Mouse (Mus musculus): Measurements from ENCODE around the gene Eif2b4. TPM values are rescaled to one million over a fixed set of nuclear protein-coding genes. Genes with fewer than 3 reads are reported as not detected.
A peak's percentile ranks its signal among the peaks of the same experiment; 100 is the strongest.

Gene Eif2b4
- polyA plus RNA-seq, 1 experiment, result 46.8 TPM

GRCm38 (mm10) chr5:31181183-31181770, 12.0 kb downstream of the Eif2b4 start:
- TF ChIP-seq MYOD1 (IDR thresholded peaks at IDR 0.05; ENCODE audit: control insufficient read depth, insufficient read length, low read depth), result no peak
- TF ChIP-seq USF1 (IDR thresholded peaks at IDR 0.05; ENCODE audit: low read depth), result no peak
- TF ChIP-seq FOSL1 (IDR thresholded peaks at IDR 0.05; ENCODE audit: insufficient read depth, low read length, poor library complexity, severe bottlenecking), result no peak
- no peak for TF ChIP-seq MAX (IDR thresholded peaks at IDR 0.05)
- TF ChIP-seq MYOG (IDR thresholded peaks at IDR 0.05; ENCODE audit: control insufficient read depth, extremely low read depth, insufficient read length), result no peak
- no peak for TF ChIP-seq CEBPB (IDR thresholded peaks at IDR 0.05; ENCODE audit: low read depth)
- TF ChIP-seq CTCF (IDR thresholded peaks at IDR 0.05; ENCODE audit: control insufficient read depth, insufficient read depth, insufficient read length), result no peak
- H3K79me3 ChIP-seq (ENCODE audit: low read depth), result peaks cover 42% of the 10 kb centered on the region
- no peak overlapping the region for H3ac ChIP-seq (ENCODE audit: control insufficient read depth, insufficient read length, low read depth)
- H3K36me3 ChIP-seq (ENCODE audit: control insufficient read depth, insufficient read depth), result peaks cover 7% of the 10 kb centered on the region
- no peaks in the 10 kb centered on the region for H3K27me3 ChIP-seq (ENCODE audit: control insufficient read depth, insufficient read depth, insufficient read length)
- peaks cover 50% of the 10 kb centered on the region for H3K79me2 ChIP-seq (ENCODE audit: control insufficient read depth, insufficient read depth)
- no peak overlapping the region for H3K4me3 ChIP-seq (ENCODE audit: insufficient read depth, poor library complexity, severe bottlenecking)

DNA sequence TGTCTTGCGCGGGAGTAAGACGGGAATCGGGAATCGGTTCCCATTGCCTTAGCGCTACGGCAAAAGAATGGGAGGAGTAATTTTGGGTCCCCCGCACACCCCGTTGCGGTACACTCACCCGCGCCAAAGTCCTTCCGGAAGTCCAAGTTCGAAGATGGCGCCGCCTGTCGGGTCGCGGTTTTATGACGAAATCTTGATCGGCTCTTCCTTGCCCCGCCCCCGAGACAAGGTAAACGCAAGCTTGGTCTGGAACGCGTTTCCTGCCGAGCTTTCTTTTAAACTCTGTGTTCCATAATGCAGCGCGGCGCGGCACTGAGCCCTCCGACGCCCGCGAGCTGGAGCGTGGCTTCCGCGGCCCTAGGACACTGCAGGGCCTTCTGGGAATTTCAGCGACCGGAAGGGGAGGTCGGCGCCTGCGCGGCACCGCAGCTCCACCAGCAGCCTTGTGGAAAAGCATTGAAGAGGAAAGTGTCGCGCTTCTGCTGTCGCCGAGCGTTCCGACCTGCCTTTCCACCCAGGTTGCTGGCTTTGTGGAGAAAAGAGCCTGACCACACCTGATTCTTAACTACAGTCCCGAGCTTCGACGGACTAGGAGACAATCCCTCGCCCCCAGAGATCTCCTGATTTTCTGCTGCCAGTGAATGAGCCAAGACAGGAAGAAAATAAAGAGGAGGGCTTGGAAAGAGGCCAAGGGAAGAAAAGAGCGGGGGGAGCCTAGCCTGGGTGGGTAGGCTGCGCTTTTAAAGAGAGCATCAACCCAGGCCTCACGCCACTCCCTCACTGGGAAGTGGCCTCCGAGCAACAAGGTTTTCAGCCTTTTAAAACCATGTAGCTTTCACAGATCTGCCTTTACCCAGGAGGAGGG, 13.2 kb downstream of the Eif2b4 start, which contains the start of the genes Gm29609 and Gtf3c2:
Gene Gm29609 (minus strand): TSS at position 146 of the 865 bp plus-strand sequence.
Gene Gtf3c2 (minus strand): TSS at position 379 of the 865 bp plus-strand sequence.
- peaks cover 53% of the 10 kb centered on the region for H3K79me3 ChIP-seq (ENCODE audit: low read depth)
- peaks cover 63% of the 10 kb centered on the region for H3K79me2 ChIP-seq (ENCODE audit: control insufficient read depth, insufficient read depth)

DNA sequence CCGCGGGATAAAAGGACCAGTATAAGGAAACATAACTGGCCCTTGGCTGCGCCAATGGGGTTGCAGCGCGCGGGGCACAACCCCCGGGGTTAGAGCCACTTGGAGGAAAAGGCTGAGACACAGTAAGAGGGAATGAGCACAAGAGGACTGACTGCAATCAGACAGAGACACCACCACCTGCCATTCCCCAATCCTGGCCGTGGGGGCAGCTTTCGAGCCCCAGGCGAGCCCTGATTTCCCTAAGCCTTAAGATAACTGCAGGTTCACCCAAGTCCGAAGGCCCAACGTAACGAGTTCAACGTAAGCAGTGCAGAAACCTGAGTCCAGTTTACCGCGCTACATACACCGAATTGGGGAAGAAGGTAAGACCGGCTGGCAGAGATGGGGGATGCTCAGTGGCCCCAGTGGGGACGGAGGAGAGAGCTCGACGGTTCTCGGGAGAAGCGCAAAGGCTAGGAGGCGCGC, 13.9 kb downstream of the Eif2b4 start:
- peak overlapping the region; percentile 67 for H3ac ChIP-seq (ENCODE audit: control insufficient read depth, insufficient read length, low read depth)
- H3K4me3 ChIP-seq (ENCODE audit: insufficient read depth, poor library complexity, severe bottlenecking), result peak overlapping the region; percentile 98
- peaks cover 60% of the 10 kb centered on the region for H3K79me3 ChIP-seq (ENCODE audit: low read depth)
- TF ChIP-seq CEBPB (IDR thresholded peaks at IDR 0.05; ENCODE audit: low read depth) (no peak), CTCF (IDR thresholded peaks at IDR 0.05; ENCODE audit: control insufficient read depth, insufficient read depth, insufficient read length) (no peak), MAX (IDR thresholded peaks at IDR 0.05) (no peak), MYOG (IDR thresholded peaks at IDR 0.05; ENCODE audit: control insufficient read depth, extremely low read depth, insufficient read length) (no peak), FOSL1 (IDR thresholded peaks at IDR 0.05; ENCODE audit: insufficient read depth, low read length, poor library complexity, severe bottlenecking) (no peak), USF1 (IDR thresholded peaks at IDR 0.05; ENCODE audit: low read depth) (no peak), MYOD1 (IDR thresholded peaks at IDR 0.05; ENCODE audit: control insufficient read depth, insufficient read length, low read depth) (no peak)
- H3K36me3 ChIP-seq (ENCODE audit: control insufficient read depth, insufficient read depth), result peaks cover 17% of the 10 kb centered on the region
- peaks cover 69% of the 10 kb centered on the region for H3K79me2 ChIP-seq (ENCODE audit: control insufficient read depth, insufficient read depth)
- no peaks in the 10 kb centered on the region for H3K27me3 ChIP-seq (ENCODE audit: control insufficient read depth, insufficient read depth, insufficient read length)

More for the DNA sequence above, 13.2 kb downstream of the Eif2b4 start, which contains the start of the genes Gm29609 and Gtf3c2:
- Histone ChIP-seq H3K36me3 (ENCODE audit: control insufficient read depth, insufficient read depth) (peaks cover 11% of the 10 kb centered on the region), H3ac (ENCODE audit: control insufficient read depth, insufficient read length, low read depth) (peak within 1 kb of the TSS; percentile 67), H3K27me3 (ENCODE audit: control insufficient read depth, insufficient read depth, insufficient read length) (no peaks in the 10 kb centered on the region), H3K4me3 (ENCODE audit: insufficient read depth, poor library complexity, severe bottlenecking) (peak within 1 kb of the TSS; percentile 98)
- TF ChIP-seq MAX (IDR thresholded peaks at IDR 0.05) (no peak), FOSL1 (IDR thresholded peaks at IDR 0.05; ENCODE audit: insufficient read depth, low read length, poor library complexity, severe bottlenecking) (no peak), USF1 (IDR thresholded peaks at IDR 0.05; ENCODE audit: low read depth) (no peak), MYOD1 (IDR thresholded peaks at IDR 0.05; ENCODE audit: control insufficient read depth, insufficient read length, low read depth) (no peak), CEBPB (IDR thresholded peaks at IDR 0.05; ENCODE audit: low read depth) (no peak), CTCF (IDR thresholded peaks at IDR 0.05; ENCODE audit: control insufficient read depth, insufficient read depth, insufficient read length) (no peak), MYOG (IDR thresholded peaks at IDR 0.05; ENCODE audit: control insufficient read depth, extremely low read depth, insufficient read length) (no peak)

DNA sequence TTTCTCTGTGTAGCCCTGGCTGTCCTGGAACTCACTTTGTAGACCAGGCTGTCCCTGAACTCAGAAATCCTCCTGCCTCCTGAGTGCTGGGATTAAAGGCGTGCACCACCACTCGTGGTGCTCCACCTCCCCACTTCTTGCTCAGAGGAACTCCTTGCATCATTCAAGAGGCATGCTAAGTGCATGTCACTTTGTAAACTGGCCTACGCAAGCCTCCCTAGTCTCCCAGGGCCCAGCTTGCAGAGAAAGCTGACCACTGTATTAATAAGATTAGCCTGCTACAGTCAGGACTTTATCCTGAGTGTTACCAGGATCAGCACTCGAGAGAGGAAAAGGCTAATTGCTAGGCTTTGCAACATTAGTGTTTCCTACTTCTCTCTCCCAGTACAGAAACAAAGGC, 24.6 kb downstream of the Eif2b4 start:
- no peak overlapping the region for H3K4me3 ChIP-seq (ENCODE audit: insufficient read depth, poor library complexity, severe bottlenecking)
- no peaks in the 10 kb centered on the region for H3K79me3 ChIP-seq (ENCODE audit: low read depth)
- TF ChIP-seq MAX (IDR thresholded peaks at IDR 0.05) (no peak), CTCF (IDR thresholded peaks at IDR 0.05; ENCODE audit: control insufficient read depth, insufficient read depth, insufficient read length) (no peak), MYOD1 (IDR thresholded peaks at IDR 0.05; ENCODE audit: control insufficient read depth, insufficient read length, low read depth) (no peak), FOSL1 (IDR thresholded peaks at IDR 0.05; ENCODE audit: insufficient read depth, low read length, poor library complexity, severe bottlenecking) (no peak), MYOG (IDR thresholded peaks at IDR 0.05; ENCODE audit: control insufficient read depth, extremely low read depth, insufficient read length) (no peak), USF1 (IDR thresholded peaks at IDR 0.05; ENCODE audit: low read depth) (no peak), CEBPB (IDR thresholded peaks at IDR 0.05; ENCODE audit: low read depth) (no peak)
- H3ac ChIP-seq (ENCODE audit: control insufficient read depth, insufficient read length, low read depth), result no peak overlapping the region
- H3K27me3 ChIP-seq (ENCODE audit: control insufficient read depth, insufficient read depth, insufficient read length), result no peaks in the 10 kb centered on the region
- H3K79me2 ChIP-seq (ENCODE audit: control insufficient read depth, insufficient read depth), result peaks cover under 1% of the 10 kb centered on the region
- H3K36me3 ChIP-seq (ENCODE audit: control insufficient read depth, insufficient read depth), result peaks cover 93% of the 10 kb centered on the region

GRCm38 (mm10) chr5:31164878-31165277, 28.4 kb downstream of the Eif2b4 start:
- Histone ChIP-seq H3K79me3 (ENCODE audit: low read depth) (no peaks in the 10 kb centered on the region), H3ac (ENCODE audit: control insufficient read depth, insufficient read length, low read depth) (no peak overlapping the region), H3K36me3 (ENCODE audit: control insufficient read depth, insufficient read depth) (peaks cover 93% of the 10 kb centered on the region), H3K27me3 (ENCODE audit: control insufficient read depth, insufficient read depth, insufficient read length) (no peaks in the 10 kb centered on the region), H3K4me3 (ENCODE audit: insufficient read depth, poor library complexity, severe bottlenecking) (no peak overlapping the region), H3K79me2 (ENCODE audit: control insufficient read depth, insufficient read depth) (no peaks in the 10 kb centered on the region)
- TF ChIP-seq MAX (IDR thresholded peaks at IDR 0.05) (no peak), CTCF (IDR thresholded peaks at IDR 0.05; ENCODE audit: control insufficient read depth, insufficient read depth, insufficient read length) (no peak), MYOD1 (IDR thresholded peaks at IDR 0.05; ENCODE audit: control insufficient read depth, insufficient read length, low read depth) (no peak), USF1 (IDR thresholded peaks at IDR 0.05; ENCODE audit: low read depth) (no peak), MYOG (IDR thresholded peaks at IDR 0.05; ENCODE audit: control insufficient read depth, extremely low read depth, insufficient read length) (no peak), CEBPB (IDR thresholded peaks at IDR 0.05; ENCODE audit: low read depth) (no peak), FOSL1 (IDR thresholded peaks at IDR 0.05; ENCODE audit: insufficient read depth, low read length, poor library complexity, severe bottlenecking) (no peak)
